Mouse (Mus musculus) thymus, postnatal 0 days (tissue): ENCODE measurements around the gene Tspan17. TPM values are rescaled to one million over a fixed set of nuclear protein-coding genes. Genes with fewer than 3 reads are reported as not detected.

Experiments used
- polyA plus RNA-seq: library from polyadenylated mRNA; unstranded; fragments of >200 nt; fragmentation: Nextera tagmentation; extraction: Ambion mirVana; gene quantifications from 2 replicates; pipeline ENCODE4 v1.2.1, GENCODE M21; 2015

The Tspan17 gene
- polyA plus RNA-seq, 1 experiment from 2014 or later: 4.4 TPM

Other genes with a start within 250 kb of the Tspan17 start
- 69.8 and 76.4 TPM in 2 replicates for gene 4833439L19Rik, start 223.9 kb upstream of the Tspan17 start, polyA plus RNA-seq
- gene Arl10, start 214.4 kb upstream of the Tspan17 start, polyA plus RNA-seq: 7.0 and 8.3 TPM in 2 replicates
- gene Nop16, start 199.3 kb upstream of the Tspan17 start, polyA plus RNA-seq: 64.8 and 72.4 TPM in 2 replicates
- 250 and 258 TPM in 2 replicates for gene Higd2a, start 199.2 kb upstream of the Tspan17 start, polyA plus RNA-seq
- gene Cltb, start 178.0 kb upstream of the Tspan17 start, polyA plus RNA-seq: 56.5 and 57.0 TPM in 2 replicates
- gene Faf2, start 167.6 kb upstream of the Tspan17 start, polyA plus RNA-seq: 52.6 and 52.8 TPM in 2 replicates
- 73.0 and 83.5 TPM in 2 replicates for gene Rnf44, start 95.5 kb upstream of the Tspan17 start, polyA plus RNA-seq
- 0.14 and 0.22 TPM in 2 replicates for gene Cdhr2, start 87.9 kb upstream of the Tspan17 start, polyA plus RNA-seq
- 0.77 and 1.0 TPM in 2 replicates for gene Gprin1, start 39.5 kb upstream of the Tspan17 start, polyA plus RNA-seq
- 0.31 TPM in 1 of 2 replicates, not detected in the other for gene Sncb, start 22.8 kb upstream of the Tspan17 start, polyA plus RNA-seq
- not detected in 2 replicates for gene Eif4e1b, start 5.4 kb upstream of the Tspan17 start, polyA plus RNA-seq
- 0.75 and 1.2 TPM in 2 replicates for gene Unc5a, start 160.0 kb downstream of the Tspan17 start, polyA plus RNA-seq
- 0.81 and 0.96 TPM in 2 replicates for gene Hk3, start 232.0 kb downstream of the Tspan17 start, polyA plus RNA-seq